Mouse (Mus musculus): ENCODE results near the gene Gpatch3. TPM values are rescaled to one million over a fixed set of nuclear protein-coding genes. Genes with fewer than 3 reads are reported as not detected.

The Gpatch3 gene
- polyA plus RNA-seq, 1 experiment from 2014 or later, result 13.7 TPM

GRCm38 (mm10) chr4:133613026-133613425, 38.5 kb downstream of the Gpatch3 start:
- Histone ChIP-seq H3K36me3 (peaks cover 48% of the 10 kb centered on the region), H3K4me2 (replicated peaks) (no peak overlapping the region), H3K9me3 (no peaks in the 10 kb centered on the region), H3K4me3 (no peak overlapping the region), H3K27me3 (replicated peaks) (no peaks in the 10 kb centered on the region), H3K27ac (no peak overlapping the region), H3K4me1 (no peaks in the 10 kb centered on the region), H3K9ac (no peak overlapping the region)
- WGBS, result 95% methylated on average over 8 of the region's 8 CpGs
- ATAC-seq (ENCODE audit: low FRiP score, low read depth), result no peak

- no peak overlapping the region for H3K4me2 ChIP-seq (replicated peaks)
- no peak overlapping the region for H3K27ac ChIP-seq
- H3K27me3 ChIP-seq (replicated peaks), result no peaks in the 10 kb centered on the region
- H3K9ac ChIP-seq, result no peak overlapping the region
- no peaks in the 10 kb centered on the region for H3K4me1 ChIP-seq
- no peaks in the 10 kb centered on the region for H3K9me3 ChIP-seq
- no peak overlapping the region for H3K4me3 ChIP-seq
- peaks cover 43% of the 10 kb centered on the region for H3K36me3 ChIP-seq
- WGBS, result 94% methylated on average over 4 of the region's 4 CpGs
- ATAC-seq (ENCODE audit: low FRiP score, low read depth), result no peak
Observed at GRCm38 (mm10) chr4:133613867-133614266, 39.3 kb downstream of the Gpatch3 start.

- H3K36me3 ChIP-seq, result peaks cover 45% of the 10 kb centered on the region
- no peak for ATAC-seq (ENCODE audit: low FRiP score, low read depth)
Observed at GRCm38 (mm10) chr4:133614274-133614761, 39.8 kb downstream of the Gpatch3 start.

GRCm38 (mm10) chr4:133615416-133615815, 40.9 kb downstream of the Gpatch3 start:
- Histone ChIP-seq H3K9me3 (no peaks in the 10 kb centered on the region), H3K4me1 (no peaks in the 10 kb centered on the region), H3K9ac (no peak overlapping the region), H3K4me3 (no peak overlapping the region), H3K27ac (no peak overlapping the region), H3K4me2 (replicated peaks) (no peak overlapping the region), H3K27me3 (replicated peaks) (no peaks in the 10 kb centered on the region), H3K36me3 (peaks cover 45% of the 10 kb centered on the region)
- ATAC-seq (ENCODE audit: low FRiP score, low read depth), result no peak
- WGBS, result 82% methylated on average over 10 of the region's 10 CpGs

More at GRCm38 (mm10) chr4:133614274-133614761, 39.8 kb downstream of the Gpatch3 start:
- 91% methylated on average over 8 of the region's 8 CpGs for WGBS
- no peak overlapping the region for H3K27ac ChIP-seq
- H3K4me1 ChIP-seq, result no peaks in the 10 kb centered on the region
- no peaks in the 10 kb centered on the region for H3K27me3 ChIP-seq (replicated peaks)
- H3K9ac ChIP-seq, result no peak overlapping the region
- H3K4me3 ChIP-seq, result no peak overlapping the region
- H3K4me2 ChIP-seq (replicated peaks), result no peak overlapping the region
- no peaks in the 10 kb centered on the region for H3K9me3 ChIP-seq

- no peak for ATAC-seq (ENCODE audit: low FRiP score, low read depth)
- no peak overlapping the region for H3K27ac ChIP-seq
- 94% methylated on average over 11 of the region's 11 CpGs for WGBS
- no peaks in the 10 kb centered on the region for H3K9me3 ChIP-seq
- no peaks in the 10 kb centered on the region for H3K27me3 ChIP-seq (replicated peaks)
- no peak overlapping the region for H3K4me2 ChIP-seq (replicated peaks)
- no peaks in the 10 kb centered on the region for H3K4me1 ChIP-seq
- H3K36me3 ChIP-seq, result peaks cover 32% of the 10 kb centered on the region
- no peak overlapping the region for H3K4me3 ChIP-seq
- no peak overlapping the region for H3K9ac ChIP-seq
Observed at GRCm38 (mm10) chr4:133617936-133618335, 43.4 kb downstream of the Gpatch3 start.

- Histone ChIP-seq H3K4me2 (replicated peaks) (no peak overlapping the region), H3K4me1 (no peaks in the 10 kb centered on the region), H3K27ac (no peak overlapping the region), H3K9me3 (no peaks in the 10 kb centered on the region), H3K36me3 (peaks cover 23% of the 10 kb centered on the region), H3K4me3 (no peak overlapping the region), H3K27me3 (replicated peaks) (no peaks in the 10 kb centered on the region), H3K9ac (no peak overlapping the region)
- 76% methylated on average over 4 of the region's 4 CpGs for WGBS
- ATAC-seq (ENCODE audit: low FRiP score, low read depth), result no peak
Observed at GRCm38 (mm10) chr4:133619473-133620136, 45.1 kb downstream of the Gpatch3 start.

GRCm38 (mm10) chr4:133620668-133621067, 46.1 kb downstream of the Gpatch3 start:
- no peak overlapping the region for H3K9ac ChIP-seq
- H3K27ac ChIP-seq, result no peak overlapping the region
- 92% methylated on average over 8 of the region's 8 CpGs for WGBS
- no peak overlapping the region for H3K4me2 ChIP-seq (replicated peaks)
- no peak for ATAC-seq (ENCODE audit: low FRiP score, low read depth)
- H3K27me3 ChIP-seq (replicated peaks), result no peaks in the 10 kb centered on the region
- no peaks in the 10 kb centered on the region for H3K4me1 ChIP-seq
- no peaks in the 10 kb centered on the region for H3K9me3 ChIP-seq
- peaks cover 19% of the 10 kb centered on the region for H3K36me3 ChIP-seq
- no peak overlapping the region for H3K4me3 ChIP-seq

GRCm38 (mm10) chr4:133622161-133622695, 47.7 kb downstream of the Gpatch3 start:
- Histone ChIP-seq H3K9ac (no peak overlapping the region), H3K36me3 (peaks cover 33% of the 10 kb centered on the region), H3K27ac (no peak overlapping the region), H3K4me3 (no peak overlapping the region), H3K27me3 (replicated peaks) (no peaks in the 10 kb centered on the region), H3K4me2 (replicated peaks) (no peak overlapping the region), H3K9me3 (no peaks in the 10 kb centered on the region), H3K4me1 (no peaks in the 10 kb centered on the region)
- 80% methylated on average over 11 of the region's 11 CpGs for WGBS
- no peak for ATAC-seq (ENCODE audit: low FRiP score, low read depth)

- H3K4me3 ChIP-seq, result no peak overlapping the region
- no peak overlapping the region for H3K27ac ChIP-seq
- H3K27me3 ChIP-seq (replicated peaks), result no peaks in the 10 kb centered on the region
- no peaks in the 10 kb centered on the region for H3K4me1 ChIP-seq
- no peak overlapping the region for H3K9ac ChIP-seq
- H3K36me3 ChIP-seq, result peaks cover 30% of the 10 kb centered on the region
- ATAC-seq (ENCODE audit: low FRiP score, low read depth), result no peak
- 91% methylated on average over 7 of the region's 7 CpGs for WGBS
- H3K9me3 ChIP-seq, result no peaks in the 10 kb centered on the region
- H3K4me2 ChIP-seq (replicated peaks), result no peak overlapping the region
Observed at GRCm38 (mm10) chr4:133624830-133625229, 50.3 kb downstream of the Gpatch3 start.

GRCm38 (mm10) chr4:133625621-133626071, 51.1 kb downstream of the Gpatch3 start:
- no peak for ATAC-seq (ENCODE audit: low FRiP score, low read depth)
- WGBS, result 70% methylated on average over 11 of the region's 11 CpGs
- no peaks in the 10 kb centered on the region for H3K27me3 ChIP-seq (replicated peaks)
- no peak overlapping the region for H3K4me3 ChIP-seq
- H3K4me2 ChIP-seq (replicated peaks), result no peak overlapping the region
- no peaks in the 10 kb centered on the region for H3K4me1 ChIP-seq
- H3K9ac ChIP-seq, result no peak overlapping the region
- peaks cover 30% of the 10 kb centered on the region for H3K36me3 ChIP-seq
- no peak overlapping the region for H3K27ac ChIP-seq
- H3K9me3 ChIP-seq, result no peaks in the 10 kb centered on the region

- no peak overlapping the region for H3K9ac ChIP-seq
- no peak overlapping the region for H3K4me3 ChIP-seq
- no peak overlapping the region for H3K27ac ChIP-seq
- peaks cover 30% of the 10 kb centered on the region for H3K36me3 ChIP-seq
- 45% methylated on average over 5 of the region's 5 CpGs for WGBS
- H3K4me2 ChIP-seq (replicated peaks), result no peak overlapping the region
- H3K27me3 ChIP-seq (replicated peaks), result no peaks in the 10 kb centered on the region
- H3K9me3 ChIP-seq, result no peaks in the 10 kb centered on the region
- H3K4me1 ChIP-seq, result peaks cover 2% of the 10 kb centered on the region
- ATAC-seq (ENCODE audit: low FRiP score, low read depth), result no peak
Observed at GRCm38 (mm10) chr4:133626221-133626620, 51.7 kb downstream of the Gpatch3 start.

GRCm38 (mm10) chr4:133626621-133627020, 52.1 kb downstream of the Gpatch3 start:
- Histone ChIP-seq H3K4me1 (peaks cover 6% of the 10 kb centered on the region), H3K27ac (no peak overlapping the region), H3K36me3 (peaks cover 30% of the 10 kb centered on the region), H3K9ac (no peak overlapping the region), H3K4me3 (no peak overlapping the region), H3K4me2 (replicated peaks) (no peak overlapping the region), H3K9me3 (no peaks in the 10 kb centered on the region), H3K27me3 (replicated peaks) (no peaks in the 10 kb centered on the region)
- ATAC-seq (ENCODE audit: low FRiP score, low read depth), result no peak
- 87% methylated on average over 9 of the region's 9 CpGs for WGBS

GRCm38 (mm10) chr4:133627039-133627438, 52.5 kb downstream of the Gpatch3 start:
- no peak overlapping the region for H3K4me3 ChIP-seq
- H3K4me1 ChIP-seq, result peaks cover 10% of the 10 kb centered on the region
- H3K9me3 ChIP-seq, result no peaks in the 10 kb centered on the region
- no peak overlapping the region for H3K27ac ChIP-seq
- H3K36me3 ChIP-seq, result peaks cover 30% of the 10 kb centered on the region
- ATAC-seq (ENCODE audit: low FRiP score, low read depth), result no peak
- 94% methylated on average over 14 of the region's 14 CpGs for WGBS
- H3K9ac ChIP-seq, result no peak overlapping the region
- H3K27me3 ChIP-seq (replicated peaks), result no peaks in the 10 kb centered on the region
- H3K4me2 ChIP-seq (replicated peaks), result no peak overlapping the region
